Mouse (Mus musculus) hindbrain, embryonic 11.5 days (tissue): ENCODE results near the gene Coa7. TPM values are rescaled to one million over a fixed set of nuclear protein-coding genes. Genes with fewer than 3 reads are reported as not detected.

ENCODE experiments used
- ATAC-seq: fragments of 200-750 bp; cut with Nextera tagmentation; 2 replicates; pipeline ENCODE4 v1.8.0; 2017; ENCODE audit warnings: mild to moderate bottlenecking, moderate TSS enrichment, moderate library complexity; ENCODE audit not compliant: low FRiP score
- DNase-seq: peaks from one replicate; pipeline ENCODE4 v3.0.0-alpha.2; 2015; ENCODE audit warnings: low spot score
- H3K27ac ChIP-seq: fragments of 300-500 bp; sonication (generic); 2 replicates; pipeline ENCODE4 v1.5.1; 2014; ENCODE audit warnings: mild to moderate bottlenecking, low read depth, low read length
- H3K27me3 ChIP-seq: fragments of 300-500 bp; sonication (generic); 2 replicates; pipeline ENCODE4 v1.6.1; 2014; ENCODE audit warnings: mild to moderate bottlenecking, low read length, moderate library complexity, mixed read lengths; ENCODE audit not compliant: control insufficient read depth, insufficient read depth
- H3K36me3 ChIP-seq: fragments of 300-500 bp; sonication (generic); 2 replicates; pipeline ENCODE4 v1.6.1; 2014; ENCODE audit warnings: mild to moderate bottlenecking, low read length, moderate library complexity, mixed read lengths; ENCODE audit not compliant: control insufficient read depth, insufficient read depth
- H3K4me1 ChIP-seq: fragments of 300-500 bp; sonication (generic); replicated peaks from 2 replicates; pipeline ENCODE4 v1.6.1; 2014; ENCODE audit warnings: low read length, mixed read lengths; ENCODE audit not compliant: control insufficient read depth, insufficient read depth
- H3K4me2 ChIP-seq: fragments of 300-500 bp; sonication (generic); replicated peaks from 2 replicates; pipeline ENCODE4 v1.6.1; 2014; ENCODE audit warnings: mild to moderate bottlenecking, low read depth, low read length
- H3K4me3 ChIP-seq: fragments of 300-500 bp; sonication (generic); 2 replicates; pipeline ENCODE4 v1.5.1; 2014; ENCODE audit warnings: low read depth, low read length
- H3K9ac ChIP-seq: fragments of 300-500 bp; sonication (generic); 2 replicates; pipeline ENCODE4 v1.6.1; 2014; ENCODE audit warnings: low read depth, low read length
- H3K9me3 ChIP-seq: fragments of 300-500 bp; sonication (generic); 2 replicates; pipeline ENCODE4 v1.6.1; 2016; ENCODE audit warnings: low read length; ENCODE audit not compliant: control insufficient read depth
- WGBS: fragments of 180-500 bp; shearing (Covaris S2); extraction: QIAGEN DNeasy Blood & Tissue Kit; methylation state at CpG from one replicate; pipeline ENCODE4 v1.1.7; 2014; 5-methylcytosine and 5-hydroxymethylcytosine counted together
- polyA plus RNA-seq: library from polyadenylated mRNA; unstranded; fragments of >200 nt; fragmentation: Nextera tagmentation; extraction: Ambion mirVana; gene quantifications from 2 replicates; pipeline ENCODE4 v1.2.1, GENCODE M21; 2014

The Coa7 gene
- polyA plus RNA-seq, 1 experiment from 2014 or later: 42.1 TPM

- WGBS: 80% methylated on average over 2 of the region's 2 CpGs
- H3K4me2 ChIP-seq: no peak overlapping the region
- DNase-seq: no peak
- H3K27ac ChIP-seq: no peak overlapping the region
- no peak for ATAC-seq
- H3K36me3 ChIP-seq: peaks cover 3% of the 10 kb centered on the region; the same call in 1 of the 2 replicates
- H3K9me3 ChIP-seq: no peaks in the 10 kb centered on the region
- H3K4me1 ChIP-seq: no peaks in the 10 kb centered on the region
- H3K9ac ChIP-seq: no peak overlapping the region
- H3K27me3 ChIP-seq: no peaks in the 10 kb centered on the region
- H3K4me3 ChIP-seq: no peak overlapping the region
These were observed 8.8 kb downstream of the Coa7 start for GRCm38 (mm10) chr4:108336765-108337164.

GRCm38 (mm10) chr4:108337817-108338216 lies 9.9 kb downstream of the Coa7 start:
- Histone ChIP-seq H3K4me1 (no peaks in the 10 kb centered on the region), H3K4me2 (no peak overlapping the region), H3K9me3 (no peaks in the 10 kb centered on the region), H3K9ac (no peak overlapping the region), H3K4me3 (no peak overlapping the region), H3K27ac (no peak overlapping the region), H3K36me3 (peaks cover 3% of the 10 kb centered on the region; the same call in 1 of the 2 replicates), H3K27me3 (no peaks in the 10 kb centered on the region)
- 31% methylated on average over 3 of the region's 3 CpGs for WGBS
- DNase-seq: no peak
- ATAC-seq: no peak

GRCm38 (mm10) chr4:108338321-108338733 lies 10.4 kb downstream of the Coa7 start:
- peak overlapping the region; percentile 19; the same call in 1 of the 2 replicates for H3K27ac ChIP-seq
- H3K4me1 ChIP-seq: no peaks in the 10 kb centered on the region
- WGBS: 51% methylated on average over 9 of the region's 9 CpGs
- no peak for ATAC-seq
- H3K36me3 ChIP-seq: peaks cover 3% of the 10 kb centered on the region; the same call in 1 of the 2 replicates
- H3K4me3 ChIP-seq: no peak overlapping the region
- H3K9me3 ChIP-seq: no peaks in the 10 kb centered on the region
- H3K9ac ChIP-seq: no peak overlapping the region; the same call in 1 of the 2 replicates
- no peaks in the 10 kb centered on the region for H3K27me3 ChIP-seq
- no peak overlapping the region for H3K4me2 ChIP-seq
- DNase-seq: no peak

GRCm38 (mm10) chr4:108338811-108339210 lies 10.9 kb downstream of the Coa7 start:
- Histone ChIP-seq H3K4me2 (no peak overlapping the region), H3K4me1 (no peaks in the 10 kb centered on the region), H3K9me3 (no peaks in the 10 kb centered on the region), H3K27me3 (no peaks in the 10 kb centered on the region), H3K4me3 (no peak overlapping the region), H3K36me3 (peaks cover 3% of the 10 kb centered on the region; the same call in 1 of the 2 replicates), H3K9ac (no peak overlapping the region), H3K27ac (0 out of 2 replicates have a peak overlapping the region, but pooled peaks have one; percentile 19)
- WGBS: 63% methylated on average over 10 of the region's 10 CpGs
- ATAC-seq (peak; percentile 45; the same call in 1 of the 2 replicates), DNase-seq (no peak)

GRCm38 (mm10) chr4:108339277-108339690 lies 11.3 kb downstream of the Coa7 start:
- ATAC-seq: peak; percentile 72
- 23% methylated on average over 4 of the region's 4 CpGs for WGBS
- no peak overlapping the region for H3K27ac ChIP-seq
- H3K9me3 ChIP-seq: no peaks in the 10 kb centered on the region
- peak; percentile 86 for DNase-seq
- H3K27me3 ChIP-seq: no peaks in the 10 kb centered on the region
- no peaks in the 10 kb centered on the region for H3K4me1 ChIP-seq
- H3K9ac ChIP-seq: no peak overlapping the region
- peaks cover 3% of the 10 kb centered on the region; the same call in 1 of the 2 replicates for H3K36me3 ChIP-seq
- no peak overlapping the region for H3K4me3 ChIP-seq
- H3K4me2 ChIP-seq: no peak overlapping the region

DNA sequence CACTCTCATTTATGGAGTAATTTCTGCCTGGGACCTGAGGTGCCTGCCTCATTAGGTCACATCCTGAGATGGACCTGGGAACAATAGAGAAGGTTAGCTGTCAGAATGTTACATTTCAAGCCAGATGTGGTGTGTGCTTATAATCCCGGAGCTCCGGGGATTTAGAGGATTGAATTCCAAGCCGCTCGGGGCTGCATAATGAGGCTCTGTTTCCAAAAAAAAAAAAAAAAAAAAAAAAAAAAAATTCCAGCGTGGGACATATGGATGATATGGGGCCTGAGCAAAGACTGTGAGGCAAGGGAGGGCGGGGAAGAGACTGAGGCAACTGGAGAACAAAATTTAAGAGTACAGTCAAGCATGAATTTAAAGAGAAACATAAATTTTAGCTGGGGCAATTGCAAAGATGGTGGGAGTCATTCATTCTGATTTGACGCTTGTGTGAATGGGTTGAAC lies 16.7 kb downstream of the Coa7 start:
- H3K27me3 ChIP-seq: no peaks in the 10 kb centered on the region
- 24% methylated on average over 7 of the region's 7 CpGs for WGBS
- no peak overlapping the region for H3K4me2 ChIP-seq
- H3K4me1 ChIP-seq: no peaks in the 10 kb centered on the region; the same call in 1 of the 2 replicates
- no peak overlapping the region for H3K4me3 ChIP-seq
- no peaks in the 10 kb centered on the region for H3K9me3 ChIP-seq
- H3K36me3 ChIP-seq: no peaks in the 10 kb centered on the region
- ATAC-seq (no peak), DNase-seq (peak; percentile 45)
- peak overlapping the region; percentile 37; the same call in 1 of the 2 replicates for H3K27ac ChIP-seq
- H3K9ac ChIP-seq: no peak overlapping the region

GRCm38 (mm10) chr4:108345826-108346225 lies 17.9 kb downstream of the Coa7 start:
- H3K4me2 ChIP-seq: no peak overlapping the region
- no peak for ATAC-seq
- no peak for DNase-seq
- no peak overlapping the region for H3K4me3 ChIP-seq
- no peaks in the 10 kb centered on the region for H3K36me3 ChIP-seq
- WGBS: 16% methylated on average over 5 of the region's 5 CpGs
- no peak overlapping the region for H3K9ac ChIP-seq
- no peaks in the 10 kb centered on the region for H3K9me3 ChIP-seq
- no peaks in the 10 kb centered on the region for H3K27me3 ChIP-seq
- H3K4me1 ChIP-seq: no peaks in the 10 kb centered on the region; the same call in 1 of the 2 replicates
- H3K27ac ChIP-seq: no peak overlapping the region

- Histone ChIP-seq H3K9ac (no peak overlapping the region), H3K27me3 (no peaks in the 10 kb centered on the region), H3K4me3 (no peak overlapping the region), H3K9me3 (no peaks in the 10 kb centered on the region), H3K4me2 (no peak overlapping the region), H3K27ac (no peak overlapping the region), H3K4me1 (peaks cover 3% of the 10 kb centered on the region), H3K36me3 (no peaks in the 10 kb centered on the region)
- 88% methylated on average over 3 of the region's 5 CpGs for WGBS
- ATAC-seq (no peak), DNase-seq (no peak)
These were observed 19.2 kb downstream of the Coa7 start for GRCm38 (mm10) chr4:108347111-108347510.

- 64% methylated on average over 5 of the region's 5 CpGs for WGBS
- Histone ChIP-seq H3K9ac (no peak overlapping the region), H3K4me2 (no peak overlapping the region), H3K36me3 (no peaks in the 10 kb centered on the region), H3K4me1 (peaks cover 3% of the 10 kb centered on the region), H3K4me3 (no peak overlapping the region), H3K9me3 (no peaks in the 10 kb centered on the region), H3K27me3 (no peaks in the 10 kb centered on the region), H3K27ac (peak overlapping the region; percentile 2; the same call in 1 of the 2 replicates)
- no peak for ATAC-seq
- DNase-seq: no peak
These were observed 20.4 kb downstream of the Coa7 start for GRCm38 (mm10) chr4:108348256-108348875.
